Mouse (Mus musculus): ENCODE data around the gene Prkd2.

The Prkd2 gene

GRCm38 (mm10) chr7:16827274-16827673 lies 15.4 kb upstream of the Prkd2 start:
- DNase-seq, result no peak

DNA sequence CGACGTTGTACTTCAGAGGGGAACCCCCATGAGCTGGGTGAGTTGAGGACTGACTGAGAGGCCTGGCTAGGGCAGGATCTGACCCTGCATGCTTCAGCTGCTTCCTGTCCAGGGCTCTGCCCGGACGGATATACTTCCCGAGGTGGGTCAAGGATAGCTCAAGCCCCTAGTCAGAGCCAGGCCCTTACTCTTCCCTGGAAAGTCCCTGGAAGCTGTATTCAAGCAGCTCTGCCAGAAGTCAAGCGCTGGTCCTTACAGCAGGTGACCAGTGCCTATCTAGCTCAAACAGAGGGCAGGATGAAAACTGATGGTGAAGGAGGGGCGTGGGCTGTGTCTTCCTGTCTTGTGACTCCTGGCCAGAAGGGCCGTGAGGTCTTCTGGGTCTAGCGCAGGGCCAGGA lies 12.3 kb upstream of the Prkd2 start:
- no peak for DNase-seq

GRCm38 (mm10) chr7:16837916-16838803 lies 4.5 kb upstream of the Prkd2 start:
- no peak for DNase-seq

DNA sequence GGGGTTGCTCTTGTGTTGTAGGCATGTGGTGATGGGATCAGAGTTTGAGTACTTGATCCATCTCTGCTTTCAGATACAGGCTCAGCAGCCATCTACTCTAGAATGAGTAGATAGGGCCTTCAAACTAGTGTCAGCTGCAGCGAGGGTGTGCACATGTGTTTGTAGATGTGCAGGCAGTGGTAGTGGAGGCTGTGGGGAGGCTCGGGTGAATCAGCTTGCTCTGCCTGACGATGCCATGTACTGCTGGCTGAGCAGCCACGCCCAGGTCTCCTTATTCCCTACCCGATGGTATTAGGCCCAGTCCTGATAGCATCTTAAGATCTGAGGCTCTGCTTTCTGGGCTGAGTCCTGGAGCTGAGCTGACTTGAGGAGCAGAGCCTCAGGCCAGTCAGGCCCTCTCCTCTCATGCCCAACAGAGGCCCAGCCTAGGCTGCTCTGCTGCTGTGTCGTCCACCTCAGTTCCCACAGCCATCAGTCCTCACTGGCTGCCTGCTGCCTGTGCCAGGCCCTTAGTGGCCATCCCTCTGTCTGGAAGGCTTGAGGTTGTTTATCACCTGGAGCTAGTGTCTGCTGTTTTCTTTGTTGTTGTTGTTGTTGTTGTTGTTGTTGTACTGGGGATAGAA lies 3.8 kb upstream of the Prkd2 start:
- DNase-seq, result no peak

- no peak for DNase-seq
Measured at GRCm38 (mm10) chr7:16839427-16840108, 3.1 kb upstream of the Prkd2 start.

DNA sequence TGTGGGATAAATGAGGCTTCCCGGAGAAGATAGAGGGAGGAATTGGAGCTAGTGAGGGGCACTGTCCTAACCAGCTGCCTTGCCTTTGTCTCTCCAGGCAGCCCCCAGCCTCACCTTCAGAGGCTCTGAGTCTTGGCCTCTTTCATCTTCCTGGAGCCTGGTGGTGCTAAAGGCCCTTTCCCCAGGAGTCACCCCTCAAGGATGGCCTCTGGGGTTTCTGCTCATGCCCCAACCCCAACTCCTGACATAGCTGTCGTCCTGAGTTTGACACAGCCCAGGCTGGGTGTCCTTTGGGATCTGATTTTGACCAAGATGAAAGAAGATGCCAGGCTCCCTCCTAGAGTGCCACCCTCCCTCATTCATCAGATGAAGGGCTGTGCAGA lies 2.6 kb upstream of the Prkd2 start:
- no peak for DNase-seq

DNA sequence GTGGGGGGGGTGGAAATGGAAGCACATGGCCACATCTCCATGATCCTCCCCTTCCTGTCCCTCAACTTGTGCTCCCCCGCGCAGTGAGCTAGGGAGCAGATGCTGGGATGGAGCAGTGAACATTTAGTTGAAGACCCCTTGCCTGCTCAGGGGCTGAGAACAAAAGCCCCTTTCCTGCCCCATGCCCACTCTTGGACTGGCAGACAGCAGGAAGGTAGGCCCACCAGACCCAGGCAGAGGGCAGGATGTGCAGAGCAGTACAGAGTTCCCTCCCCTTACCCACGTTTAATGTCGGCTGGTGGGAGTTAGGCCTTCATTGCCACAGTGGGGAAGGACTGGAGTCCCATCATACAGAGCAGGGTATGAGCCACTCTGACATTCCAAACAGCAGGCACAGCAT lies 1.6 kb upstream of the Prkd2 start:
- no peak for DNase-seq

- no peak for DNase-seq
Measured at GRCm38 (mm10) chr7:16841561-16842560, 841 bp upstream of the Prkd2 start.

- peak; percentile 45 to 46 for DNase-seq
Measured at GRCm38 (mm10) chr7:16843441-16844171, 904 bp downstream of the Prkd2 start.

DNA sequence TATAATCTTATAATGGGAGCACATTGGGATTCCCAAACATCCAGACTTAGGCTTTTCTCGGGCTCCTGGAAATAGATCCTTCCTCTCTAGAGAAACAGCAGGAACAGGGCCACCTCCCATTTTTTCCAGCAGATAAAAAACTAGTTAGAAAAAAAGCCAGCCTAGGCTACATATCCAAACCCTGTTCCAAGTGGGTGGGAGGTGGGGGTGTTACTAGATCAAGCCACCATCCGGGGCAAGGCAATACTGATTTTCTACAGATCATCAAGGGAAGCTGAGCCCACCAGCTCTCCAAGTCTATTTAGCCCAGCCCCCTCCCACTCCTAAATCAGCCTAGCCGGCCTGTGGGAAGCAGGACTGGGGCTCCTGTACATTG lies 2.0 kb downstream of the Prkd2 start:
- DNase-seq, result no peak

- DNase-seq, result no peak
Measured at GRCm38 (mm10) chr7:16845072-16845819, 2.5 kb downstream of the Prkd2 start.

- DNase-seq, result no peak
Measured at GRCm38 (mm10) chr7:16845820-16846167, 3.1 kb downstream of the Prkd2 start.

GRCm38 (mm10) chr7:16846775-16847174 lies 4.1 kb downstream of the Prkd2 start:
- no peak for DNase-seq

- DNase-seq, result no peak
Measured at GRCm38 (mm10) chr7:16847507-16847906, 4.8 kb downstream of the Prkd2 start.

DNA sequence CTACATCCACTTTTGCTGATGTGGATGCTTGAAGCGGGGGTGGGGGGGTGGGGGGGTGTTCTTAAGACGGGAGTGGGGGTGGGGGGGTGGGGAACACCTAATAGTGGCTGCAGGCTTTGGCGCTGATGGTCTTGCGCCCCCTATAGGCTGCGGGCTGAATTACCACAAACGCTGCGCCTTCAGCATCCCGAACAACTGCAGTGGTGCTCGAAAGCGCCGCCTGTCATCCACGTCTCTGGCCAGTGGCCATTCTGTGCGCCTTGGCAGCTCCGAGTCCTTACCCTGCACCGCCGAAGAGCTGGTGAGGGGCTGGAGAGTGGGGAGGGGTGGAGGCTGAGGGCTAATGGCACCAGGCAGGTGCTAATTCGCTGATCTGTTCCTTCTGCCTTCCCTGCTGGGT lies 5.9 kb downstream of the Prkd2 start:
- peak; percentile 86 to 89 for DNase-seq

DNA sequence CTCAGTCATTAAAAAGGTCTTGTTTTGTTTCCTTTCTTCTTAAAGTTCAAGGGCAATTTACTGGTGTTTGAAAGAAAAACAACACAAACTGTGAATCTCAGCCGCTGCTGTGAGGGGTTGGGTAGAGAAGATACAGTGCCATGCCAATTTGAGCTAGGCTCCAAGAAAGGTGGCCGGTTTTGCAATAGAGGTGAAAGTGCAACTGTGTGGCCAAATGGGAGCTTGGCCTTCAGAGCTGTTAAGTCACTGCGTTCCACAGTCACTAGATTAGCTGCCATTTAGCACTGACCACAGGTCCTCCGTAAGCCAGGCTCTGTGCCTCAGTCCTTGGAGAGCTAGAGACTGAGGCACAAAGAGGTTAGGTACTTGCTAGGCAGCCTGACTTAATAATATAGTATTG lies 8.9 kb downstream of the Prkd2 start:
- DNase-seq, result no peak

GRCm38 (mm10) chr7:16853302-16853831 lies 10.7 kb downstream of the Prkd2 start:
- DNase-seq, result no peak

- peak; percentile 79 to 81 for DNase-seq
Measured at GRCm38 (mm10) chr7:16858336-16858735, 15.6 kb downstream of the Prkd2 start.

DNA sequence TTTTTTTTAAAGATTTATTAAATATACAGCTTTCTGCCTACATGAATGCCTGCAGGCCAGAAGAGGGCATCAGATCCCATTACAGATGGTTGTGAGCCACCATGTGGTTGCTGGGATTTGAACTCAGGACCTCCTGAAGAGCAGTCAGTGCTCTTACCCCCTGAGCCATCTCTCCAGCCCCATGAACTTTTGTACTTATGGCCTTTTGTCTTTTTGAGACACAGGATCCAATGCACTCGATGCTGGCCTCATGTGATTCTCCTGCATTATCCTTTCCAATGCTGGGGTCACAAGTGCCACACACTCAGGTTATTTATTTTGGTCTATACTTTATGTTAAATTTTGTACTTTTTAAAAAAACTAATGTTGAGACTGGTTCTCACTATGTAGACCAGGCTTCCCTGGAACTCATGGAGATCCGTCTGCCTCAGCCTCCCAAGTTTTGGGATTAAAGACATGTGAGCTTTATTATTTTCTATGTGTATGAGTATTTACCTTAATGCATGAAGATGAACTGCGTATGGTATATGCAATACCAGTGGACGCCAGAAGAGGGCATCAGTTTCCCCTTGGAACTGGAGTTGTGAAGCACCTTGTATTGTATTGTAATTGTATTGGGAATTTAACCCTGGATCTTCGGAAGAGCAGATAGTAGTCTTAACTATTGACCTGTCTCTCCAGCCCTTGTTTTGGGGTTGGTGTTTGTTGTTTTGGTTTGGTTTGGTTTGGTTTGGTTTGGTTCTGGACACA lies 17.4 kb downstream of the Prkd2 start:
- peak; percentile 80 to 85 for DNase-seq

GRCm38 (mm10) chr7:16867488-16867887 lies 24.8 kb downstream of the Prkd2 start:
- DNase-seq, result no peak
